Mouse (Mus musculus) urinary bladder, adult 18-20 months (tissue): ENCODE data around the gene Ddx27.
"Not testable (repeated sequence)": the region's sequence is repeated elsewhere in the genome, so short reads cannot be mapped to it uniquely, and the experiment has no call there.

Experiments
- DNase-seq, 2 experiments: peaks; one replicate each; pipeline ENCODE4 v3.0.0; 2022; ENCODE audit warnings: low spot score in 2 of 2, mixed read lengths in 2 of 2

The Ddx27 gene

GRCm38 (mm10) chr2:167014702-167015381 lies at the start of gene Ddx27:
TSS of gene Ddx27 (plus strand) at chr2:167015193.
- peak; percentile 89 to 93 for DNase-seq

- DNase-seq: no peak
Measured at GRCm38 (mm10) chr2:166973153-166973552, 41.8 kb upstream of the Ddx27 start.

GRCm38 (mm10) chr2:166974177-166974872 lies 40.7 kb upstream of the Ddx27 start:
- no peak for DNase-seq

- no peak for DNase-seq
Measured at GRCm38 (mm10) chr2:166976356-166976755, 38.6 kb upstream of the Ddx27 start.

- DNase-seq: no peak
Measured at GRCm38 (mm10) chr2:166977490-166977889, 37.5 kb upstream of the Ddx27 start.

- no peak for DNase-seq
Measured at GRCm38 (mm10) chr2:166980161-166980560, 34.8 kb upstream of the Ddx27 start.

GRCm38 (mm10) chr2:166983351-166983894 lies 31.6 kb upstream of the Ddx27 start:
- DNase-seq: no peak

- DNase-seq: no peak
Measured at GRCm38 (mm10) chr2:166990861-166991260, 24.1 kb upstream of the Ddx27 start.

- DNase-seq: no peak
Measured at GRCm38 (mm10) chr2:166991945-166992344, 23.0 kb upstream of the Ddx27 start.

- DNase-seq: peak in 1 of 2 experiments; percentile 31
Measured at GRCm38 (mm10) chr2:166995021-166995795, 19.8 kb upstream of the Ddx27 start.

GRCm38 (mm10) chr2:166995796-166996532 lies 19.0 kb upstream of the Ddx27 start, which contains the start of gene Stau1:
TSS of gene Stau1 (minus strand) at chr2:166996299.
- DNase-seq: peak; percentile 73 to 93

GRCm38 (mm10) chr2:166996533-166996894 lies 18.5 kb upstream of the Ddx27 start:
- no peak for DNase-seq

- DNase-seq: no peak
Measured at GRCm38 (mm10) chr2:167001486-167001885, 13.5 kb upstream of the Ddx27 start.

- DNase-seq: peak in 1 of 2 experiments; percentile 19
Measured at GRCm38 (mm10) chr2:167004099-167004854, 10.7 kb upstream of the Ddx27 start.

- DNase-seq: no peak
Measured at GRCm38 (mm10) chr2:167006355-167006754, 8.6 kb upstream of the Ddx27 start.

- no peak for DNase-seq
Measured at GRCm38 (mm10) chr2:167007001-167007491, 7.9 kb upstream of the Ddx27 start.

GRCm38 (mm10) chr2:167007565-167007964 lies 7.4 kb upstream of the Ddx27 start:
- DNase-seq: not testable (repeated sequence)

GRCm38 (mm10) chr2:167009483-167009882 lies 5.5 kb upstream of the Ddx27 start:
- DNase-seq: no peak

GRCm38 (mm10) chr2:167010546-167010945 lies 4.4 kb upstream of the Ddx27 start:
- no peak for DNase-seq

- no peak for DNase-seq
Measured at GRCm38 (mm10) chr2:167015382-167015718, 357 bp downstream of the Ddx27 start.

GRCm38 (mm10) chr2:167019396-167019795 lies 4.4 kb downstream of the Ddx27 start:
- no peak for DNase-seq
